Mouse (Mus musculus) CH12F3 (cell line): ENCODE results near the gene Nfic.

Experiments
- in situ Hi-C: fragments of 300-500 bp; cut with MboI; formaldehyde crosslinking; loops from 2 replicates; pipeline ENCODE4 v1.14.3; 2020; ENCODE audit warnings: low sequenced_read_pairs

Nfic gene

DNA sequence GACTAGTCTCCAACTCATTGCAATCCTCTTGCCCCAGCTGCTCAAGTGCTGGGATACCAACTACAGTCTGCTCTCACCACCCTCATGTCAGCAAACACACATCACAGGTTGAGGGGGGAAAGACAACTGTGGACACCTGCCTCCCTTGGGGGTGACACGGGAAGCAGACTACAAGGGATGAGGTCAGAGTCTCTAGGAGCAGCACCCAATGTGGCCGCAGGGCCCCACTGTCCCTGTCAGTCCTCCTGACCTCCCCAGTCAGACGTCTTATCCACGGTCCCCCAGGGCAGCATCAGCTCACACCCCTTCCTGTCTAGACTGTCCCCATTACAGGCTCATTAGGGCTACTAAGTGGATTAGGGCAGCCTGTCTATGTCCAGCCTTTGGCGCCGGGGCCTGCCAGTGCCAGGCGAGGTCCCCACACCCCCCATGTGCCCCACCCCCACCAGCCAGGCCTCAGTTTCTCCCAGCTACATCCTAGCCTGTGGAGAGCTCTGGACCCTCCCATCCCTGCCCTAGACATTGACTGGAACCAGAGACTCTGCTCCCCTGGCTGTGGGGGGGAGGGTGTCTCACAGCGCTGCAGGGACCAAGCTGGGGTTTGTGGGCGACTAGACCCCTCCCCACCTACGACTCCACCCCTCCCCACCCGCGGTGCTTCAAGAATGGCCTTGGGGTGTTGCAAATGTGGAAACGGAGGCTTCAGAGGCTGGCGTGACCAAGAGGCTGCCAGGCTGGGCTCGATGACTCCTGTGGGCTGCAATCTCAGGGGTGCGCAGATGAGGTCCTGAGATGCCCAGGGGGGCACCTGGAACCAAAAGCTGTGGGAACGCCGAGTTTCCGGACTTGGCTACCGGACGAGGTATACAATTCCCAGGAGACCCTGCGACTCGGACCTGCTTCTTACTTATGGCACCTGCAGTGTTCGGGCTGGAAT is 48.7 kb downstream of the Nfic start:
- in situ Hi-C loops, result no loop called here

DNA sequence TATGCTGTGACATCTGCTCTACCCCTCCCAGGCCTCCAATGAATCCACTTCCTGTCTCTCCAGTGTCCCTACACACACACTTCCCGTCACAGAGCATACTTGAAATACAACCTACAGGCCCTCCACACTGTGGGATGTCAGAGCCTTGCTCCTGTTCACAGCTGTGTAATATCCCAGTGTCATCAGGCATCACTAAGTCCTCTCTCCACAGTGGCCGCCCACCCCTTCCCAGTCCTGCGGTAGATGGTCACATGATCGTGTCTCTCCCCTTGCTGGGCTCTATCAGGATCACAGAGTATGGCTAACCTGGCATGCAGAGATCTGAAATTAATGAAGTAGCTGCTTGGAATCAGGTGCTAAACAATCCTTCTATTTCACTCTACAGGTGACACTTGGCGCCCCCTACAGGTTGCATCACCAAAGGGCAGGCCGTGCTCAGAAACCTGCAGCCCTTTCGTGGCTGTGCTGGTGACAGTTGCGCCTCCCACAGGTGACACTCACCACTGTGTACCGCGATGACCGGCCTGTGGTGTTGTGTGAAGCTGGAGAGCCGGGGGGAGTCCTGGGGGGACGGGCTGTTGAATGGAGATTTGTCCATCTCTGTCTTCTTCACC is 49.7 kb downstream of the Nfic start:
- in situ Hi-C loops, result no loop called here

DNA sequence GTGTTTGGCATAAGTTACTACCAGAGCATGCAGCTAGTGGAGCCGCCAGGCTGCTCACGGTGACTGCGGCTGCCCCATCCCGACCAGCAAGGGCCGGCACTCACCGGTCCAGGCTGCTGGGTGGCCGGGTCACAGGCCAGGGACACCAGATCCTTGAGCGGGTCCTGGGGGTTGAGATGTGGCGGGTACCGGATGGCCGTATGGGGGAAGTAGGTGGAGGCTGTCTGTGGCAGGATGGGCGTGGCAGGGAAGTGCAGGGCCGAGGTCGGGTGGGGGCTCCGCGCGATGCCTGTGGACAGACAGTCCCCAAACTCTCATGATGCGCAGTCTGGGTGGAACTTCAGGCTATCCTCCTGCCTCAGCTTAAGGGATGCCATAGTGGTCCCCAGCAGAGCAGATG is 50.7 kb downstream of the Nfic start:
- in situ Hi-C loops, result no loop called here

DNA sequence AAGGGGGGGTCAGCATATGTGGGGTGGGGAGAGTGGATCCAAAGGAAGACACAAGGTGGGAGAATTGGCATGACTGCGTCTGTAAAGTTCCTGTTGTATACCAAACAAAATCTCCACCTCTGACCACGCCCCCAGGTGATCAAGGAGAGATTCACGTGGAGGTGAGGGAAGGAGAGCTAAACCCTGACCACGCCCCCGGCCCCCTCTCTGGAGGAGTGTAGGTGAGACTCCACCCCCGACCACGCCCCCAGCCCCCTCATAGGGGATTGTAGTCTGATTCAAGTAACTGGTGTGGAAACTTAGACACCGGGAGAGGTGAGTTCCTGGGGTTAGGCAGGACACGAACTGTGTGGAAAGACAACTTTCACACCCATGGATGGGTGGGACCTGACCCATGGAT is 51.4 kb downstream of the Nfic start:
- in situ Hi-C loops, result no loop called here

DNA sequence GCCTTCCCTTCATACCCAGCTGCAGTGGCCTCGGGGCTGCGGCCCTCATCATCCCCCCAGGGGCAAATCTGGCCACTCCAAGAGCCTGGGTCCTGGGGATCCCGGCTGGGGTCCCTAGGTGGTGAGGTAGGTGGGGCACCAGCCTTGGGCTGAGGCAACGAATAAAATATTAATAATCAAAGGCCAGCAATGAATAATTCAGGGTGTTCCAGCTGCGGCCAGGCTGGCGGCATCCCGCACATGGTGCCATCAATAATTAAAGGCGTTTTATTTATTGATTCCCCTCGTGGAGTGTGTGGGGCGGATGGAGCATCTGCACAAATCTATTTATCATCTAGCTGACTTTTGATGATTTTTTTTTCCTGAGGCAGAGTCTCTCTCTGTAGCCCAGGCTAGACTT is 51.9 kb downstream of the Nfic start:
- in situ Hi-C loops, result no loop called here

DNA sequence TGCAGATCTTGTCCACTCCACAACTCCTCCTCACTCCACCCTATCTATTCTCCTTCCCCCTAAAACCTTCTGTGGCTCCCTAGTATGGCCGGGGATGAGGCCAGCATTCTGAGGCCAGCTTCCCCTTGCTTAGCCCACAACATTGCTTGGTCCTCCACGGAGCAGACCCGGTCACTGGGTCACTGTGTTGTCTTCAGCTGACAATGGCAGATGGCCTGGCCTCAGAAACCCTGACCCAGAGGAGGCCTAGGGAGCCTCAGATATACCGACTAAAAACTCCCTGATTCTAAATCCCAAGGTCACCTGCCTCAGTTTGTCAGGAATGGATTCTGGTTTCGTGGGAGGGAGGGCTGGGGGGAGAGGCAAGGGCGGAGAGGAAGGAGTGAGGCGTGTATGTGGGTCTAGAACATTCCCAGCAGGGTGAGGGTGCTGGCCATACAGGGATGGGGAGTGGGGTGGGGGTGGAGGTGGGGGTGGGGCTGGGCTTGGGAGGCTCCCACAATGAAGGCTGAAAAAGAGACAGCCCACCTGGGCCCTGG is 53.1 kb downstream of the Nfic start:
- in situ Hi-C loops, result no loop called here

DNA sequence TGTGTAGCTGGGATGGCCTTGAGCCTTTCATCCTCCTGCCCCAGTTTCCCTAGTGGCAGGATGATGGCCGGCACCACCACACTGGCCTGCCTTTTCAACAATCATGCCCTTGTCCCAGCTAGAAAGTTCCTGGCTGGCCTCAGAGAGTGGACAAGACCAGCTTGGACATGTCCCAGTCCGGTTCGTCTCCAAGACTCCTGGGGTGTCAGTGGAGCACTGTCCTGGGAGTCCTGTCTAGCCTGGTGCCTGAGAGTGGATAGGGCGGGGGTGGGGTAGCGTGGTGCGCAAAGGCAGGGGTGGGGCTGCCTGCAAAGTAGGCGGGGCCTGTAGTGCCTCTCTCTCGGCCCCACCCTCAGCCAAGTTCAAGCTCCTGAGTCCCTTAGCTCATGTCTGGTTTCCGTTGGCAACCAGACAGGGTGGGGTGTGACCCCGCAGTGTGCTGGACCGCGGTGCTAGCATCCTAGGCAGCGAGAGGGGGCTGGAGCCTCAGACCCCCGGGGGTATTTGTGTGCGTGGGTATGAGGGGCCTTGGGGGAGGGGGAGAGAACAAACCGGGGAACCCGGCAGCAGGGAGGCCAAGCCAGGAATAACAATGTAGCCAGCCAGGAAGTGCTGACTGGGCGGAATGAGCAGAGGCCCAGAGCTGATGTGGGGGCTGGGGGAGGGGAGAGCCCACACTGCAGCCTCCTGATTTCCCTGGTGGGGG is 53.8 kb downstream of the Nfic start:
- in situ Hi-C loops, result no loop called here

DNA sequence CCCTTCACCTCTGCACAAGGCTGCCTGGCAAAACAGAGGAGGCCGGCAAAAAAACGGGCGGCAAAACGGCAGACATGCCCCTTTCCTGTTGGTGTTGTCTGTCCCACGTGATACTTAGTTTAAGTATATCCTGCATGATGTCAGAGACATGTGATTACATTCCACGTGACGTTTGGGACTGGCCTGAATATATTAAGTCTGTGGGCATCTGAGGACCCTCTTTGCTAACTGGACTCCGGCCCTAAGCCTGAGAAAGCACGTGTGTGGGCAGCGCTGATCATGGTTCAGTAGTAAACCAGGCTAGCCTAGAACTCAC is 54.3 kb downstream of the Nfic start:
- in situ Hi-C loops, result no loop called here

DNA sequence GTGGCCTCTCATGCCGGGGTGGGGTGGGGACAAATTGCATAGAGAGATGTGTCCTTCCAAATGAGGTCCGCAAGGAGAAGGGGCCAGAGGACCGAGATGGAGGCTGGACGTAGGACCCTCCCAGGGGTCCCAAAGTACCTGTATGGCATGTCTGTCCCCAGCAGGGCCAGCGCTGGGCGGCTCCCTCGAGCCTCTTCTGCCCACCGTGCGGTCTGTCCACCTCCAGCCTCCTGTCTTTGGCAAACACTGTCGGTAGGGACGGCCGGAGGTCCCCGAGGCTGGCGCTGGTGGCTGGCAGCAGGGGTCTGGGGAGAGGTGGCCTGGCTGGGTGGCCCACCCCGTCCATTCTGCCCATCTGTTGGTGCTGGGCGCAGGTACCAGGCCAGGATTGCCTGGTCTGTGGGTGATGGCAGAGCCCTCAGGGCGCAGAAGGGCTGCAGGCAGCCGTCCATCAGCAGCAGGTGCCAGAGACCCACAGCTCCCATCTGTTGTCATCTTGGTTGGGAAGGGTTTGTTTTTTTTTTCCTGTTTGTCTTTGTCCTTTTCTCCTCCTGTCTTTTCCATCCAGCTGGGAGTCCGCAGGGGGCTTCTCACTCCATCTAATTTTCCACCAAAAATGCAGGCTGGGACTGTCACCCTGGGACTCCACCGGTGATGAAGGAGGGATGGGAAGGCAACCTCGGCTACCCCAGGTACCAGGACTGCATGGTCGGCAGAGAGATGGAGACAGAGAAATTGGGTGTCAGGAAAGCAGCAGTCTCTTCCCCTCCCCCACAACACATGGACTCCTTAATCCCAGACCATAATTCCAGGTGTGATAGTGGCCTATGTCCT is 54.8 kb downstream of the Nfic start:
- in situ Hi-C loops, result no loop called here

DNA sequence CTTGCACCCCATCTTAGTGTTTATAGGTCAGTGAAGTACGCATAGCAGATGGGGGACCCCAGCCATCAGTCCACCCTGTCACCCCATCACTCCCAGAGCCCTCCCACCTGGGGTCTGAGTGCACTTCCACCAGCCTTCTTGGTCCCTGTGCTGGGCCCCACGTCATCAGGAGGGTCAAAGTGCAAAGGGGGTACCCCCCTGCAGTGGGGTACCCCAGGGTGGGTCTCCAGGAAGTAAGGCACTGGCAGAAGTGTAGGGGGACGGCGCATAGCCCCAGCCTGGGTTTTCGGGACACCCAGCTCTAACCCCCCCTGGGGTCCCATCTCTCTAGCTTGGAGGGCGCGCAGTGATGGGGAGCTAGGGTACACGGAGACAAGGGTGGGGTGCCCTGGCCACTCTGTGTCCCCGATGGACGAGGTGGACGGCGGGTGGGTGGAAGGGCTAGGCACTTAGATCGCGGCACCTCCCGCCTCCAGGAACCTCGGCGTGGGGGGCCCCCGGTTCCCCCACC is 55.6 kb downstream of the Nfic start:
- in situ Hi-C loops, result loop anchor here (5.0 kb wide), 1 partner anchor 52 kb away; no protein-coding TSS in a partner anchor

DNA sequence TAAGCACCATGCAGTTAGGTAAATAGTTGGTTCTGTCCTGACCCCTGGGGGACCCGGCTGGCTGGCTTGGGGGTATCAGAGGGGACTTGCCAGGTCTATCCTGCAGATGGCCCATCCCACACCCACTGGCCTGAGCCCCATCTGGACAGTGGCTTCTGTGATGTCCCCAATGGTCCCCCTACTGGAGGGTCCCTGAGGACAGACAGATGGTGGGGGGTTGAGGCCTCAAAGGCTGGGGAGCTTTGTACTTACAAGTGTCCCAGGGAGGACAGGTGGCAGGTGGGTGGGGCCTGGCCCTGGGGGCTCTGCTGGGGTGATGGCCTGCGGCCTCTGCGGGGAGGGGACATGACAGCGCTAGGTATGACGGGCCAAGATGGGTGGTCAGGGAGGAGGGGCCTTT is 56.1 kb downstream of the Nfic start:
- in situ Hi-C loops, result loop anchor here (5.0 kb wide), 1 partner anchor 53 kb away; no protein-coding TSS in a partner anchor

DNA sequence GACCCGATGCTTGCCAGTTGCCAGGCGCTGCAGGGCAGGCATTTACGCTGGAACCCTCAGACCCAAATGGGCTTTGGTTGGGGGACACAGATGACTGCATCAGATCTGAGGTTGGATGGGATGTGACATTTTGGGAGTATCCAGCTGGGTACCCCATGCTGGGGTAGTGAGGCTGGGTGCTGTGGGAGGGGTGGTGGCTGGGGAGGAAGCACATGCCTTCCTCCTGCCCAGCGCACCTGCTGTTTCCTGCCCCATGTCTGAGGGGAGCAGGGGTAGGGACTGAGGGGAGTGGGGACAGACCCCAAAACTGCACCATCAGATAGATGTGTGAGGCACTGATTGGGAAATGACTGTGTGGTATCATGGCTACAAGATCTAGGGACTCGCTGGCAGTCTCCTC is 58.7 kb downstream of the Nfic start:
- in situ Hi-C loops, result loop anchor here (5.0 kb wide), 1 partner anchor 56 kb away; no protein-coding TSS in a partner anchor

DNA sequence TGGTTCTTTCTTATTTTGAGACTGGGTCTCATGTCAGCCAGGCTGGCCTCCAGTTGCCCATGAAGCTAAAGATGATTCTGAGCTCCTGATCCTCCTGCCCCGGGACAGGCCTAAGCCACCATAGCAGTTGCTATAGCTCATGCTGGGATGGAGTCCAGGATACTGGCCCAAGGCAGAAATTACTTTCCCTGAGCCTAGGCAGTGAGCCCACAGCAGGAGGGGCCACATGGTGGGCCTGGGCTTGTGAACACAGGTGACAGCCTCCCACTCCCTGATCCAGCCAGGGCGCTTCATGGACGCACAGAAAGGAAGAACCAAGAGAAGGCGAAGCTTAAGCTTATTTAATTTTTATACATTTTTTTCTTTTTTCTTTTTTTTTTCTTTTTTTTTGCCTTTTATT is 59.6 kb downstream of the Nfic start:
- in situ Hi-C loops, result loop anchor here (5.0 kb wide), 1 partner anchor 56 kb away; no protein-coding TSS in a partner anchor

DNA sequence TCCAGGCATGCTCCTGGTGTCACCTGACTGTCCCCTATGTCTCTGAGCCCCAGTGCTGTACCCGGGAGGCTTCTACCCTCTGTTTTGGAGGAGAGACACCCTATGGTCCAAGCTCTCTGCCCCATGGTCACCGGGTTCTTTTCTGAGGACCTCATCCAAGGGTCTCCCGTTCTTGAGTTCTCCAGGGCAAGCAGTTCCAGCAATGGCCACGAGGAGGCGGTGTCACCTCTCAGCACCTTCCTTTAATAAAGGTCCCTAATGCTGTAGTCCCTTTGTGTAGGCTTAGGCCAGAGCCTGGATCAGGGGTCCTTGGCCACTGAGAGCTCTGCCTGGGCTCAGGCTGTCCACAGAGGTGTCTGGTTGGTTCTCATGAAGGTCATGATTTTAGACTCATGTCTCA is 60.3 kb downstream of the Nfic start:
- in situ Hi-C loops, result loop anchor here (5.0 kb wide), 1 partner anchor 57 kb away; no protein-coding TSS in a partner anchor

DNA sequence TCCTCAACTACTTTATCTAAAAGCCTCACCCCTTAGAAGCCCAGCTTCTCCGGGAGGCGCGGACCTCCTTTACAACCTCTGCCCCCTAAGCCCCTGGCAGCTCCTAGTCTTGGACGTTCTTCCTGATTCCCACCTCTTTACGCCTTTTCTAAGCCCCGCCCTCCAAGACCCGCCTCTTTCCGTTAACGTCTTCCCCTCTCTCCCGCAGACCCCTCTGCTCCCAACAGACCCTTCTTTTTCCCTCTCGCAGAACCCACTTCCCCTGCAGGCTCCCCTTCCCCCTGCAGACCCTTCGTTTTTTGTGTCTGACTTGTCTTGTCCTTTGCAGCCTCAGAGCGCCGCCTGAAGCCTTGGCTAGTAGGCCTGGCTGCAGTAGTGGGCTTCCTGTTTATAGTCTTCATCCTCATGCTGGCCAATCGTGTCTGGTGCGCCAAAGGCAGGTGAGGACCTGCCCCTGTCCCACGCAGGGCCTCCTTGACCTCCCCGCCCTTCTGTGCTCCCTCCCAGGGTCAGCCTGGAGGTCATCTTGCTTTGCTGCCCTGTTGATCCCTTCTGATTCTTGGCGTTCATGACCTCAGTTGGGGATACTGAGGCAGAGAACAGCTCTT is 61.9 kb downstream of the Nfic start:
- in situ Hi-C loops, result no loop called here

DNA sequence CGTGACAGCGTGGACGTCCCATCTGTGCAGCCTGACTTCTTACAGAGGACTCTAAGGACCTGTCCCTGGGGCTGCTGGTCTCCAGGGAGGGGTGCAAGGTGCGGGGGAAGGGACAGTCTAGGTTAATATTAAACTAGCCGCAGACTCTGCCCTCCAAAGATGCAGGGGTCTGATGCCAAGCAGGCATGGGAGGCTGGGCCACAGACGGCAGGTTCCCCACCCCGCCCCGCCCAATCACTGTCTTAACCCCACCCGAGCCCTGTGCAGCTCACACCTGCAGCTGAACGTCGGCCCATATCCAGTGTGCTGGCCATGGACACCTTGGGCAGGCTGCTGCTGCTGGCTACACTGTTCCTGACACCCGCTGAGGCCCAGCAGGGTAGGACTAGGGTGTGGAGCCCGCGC is 62.7 kb downstream of the Nfic start, which contains the start of gene Smim24:
Gene Smim24, plus strand, starts transcription at position 271 of the 405 bp plus-strand sequence.
- in situ Hi-C loops, result no loop called here

DNA sequence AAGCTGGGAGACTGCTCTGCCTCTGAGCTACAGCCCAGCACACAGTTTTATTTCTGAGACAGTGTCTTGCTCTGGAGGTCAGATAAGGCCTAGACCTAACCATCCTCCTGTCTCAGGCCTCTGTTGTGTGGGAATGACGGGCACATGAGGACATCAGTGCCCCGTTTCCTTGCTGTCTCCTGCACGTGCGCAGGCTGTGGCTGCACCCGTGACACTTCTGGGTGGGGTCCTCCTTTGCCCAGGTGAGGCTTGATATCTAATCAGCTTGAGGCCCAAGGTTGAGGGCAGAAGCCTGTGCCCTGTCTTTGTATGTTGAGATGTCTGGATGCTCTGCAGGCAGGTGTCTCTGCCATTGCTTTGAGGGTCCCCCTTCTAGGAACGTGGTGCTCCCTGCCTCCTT is 63.2 kb downstream of the Nfic start:
- in situ Hi-C loops, result no loop called here

DNA sequence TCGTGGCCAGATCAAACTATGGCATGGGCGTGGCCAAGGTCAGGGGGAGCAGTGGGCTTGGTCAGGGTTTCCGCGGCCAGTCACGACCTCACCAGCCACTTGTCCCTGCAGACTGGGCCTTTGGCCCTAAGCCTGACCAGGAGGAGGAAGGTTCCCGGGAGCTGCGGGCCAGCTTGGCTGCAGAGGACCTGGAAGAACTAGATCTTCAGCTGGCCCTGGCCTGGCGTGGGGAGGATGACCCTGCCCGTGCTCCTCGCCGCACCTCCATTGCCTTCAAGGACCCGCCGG is 64.8 kb downstream of the Nfic start:
- in situ Hi-C loops, result no loop called here

DNA sequence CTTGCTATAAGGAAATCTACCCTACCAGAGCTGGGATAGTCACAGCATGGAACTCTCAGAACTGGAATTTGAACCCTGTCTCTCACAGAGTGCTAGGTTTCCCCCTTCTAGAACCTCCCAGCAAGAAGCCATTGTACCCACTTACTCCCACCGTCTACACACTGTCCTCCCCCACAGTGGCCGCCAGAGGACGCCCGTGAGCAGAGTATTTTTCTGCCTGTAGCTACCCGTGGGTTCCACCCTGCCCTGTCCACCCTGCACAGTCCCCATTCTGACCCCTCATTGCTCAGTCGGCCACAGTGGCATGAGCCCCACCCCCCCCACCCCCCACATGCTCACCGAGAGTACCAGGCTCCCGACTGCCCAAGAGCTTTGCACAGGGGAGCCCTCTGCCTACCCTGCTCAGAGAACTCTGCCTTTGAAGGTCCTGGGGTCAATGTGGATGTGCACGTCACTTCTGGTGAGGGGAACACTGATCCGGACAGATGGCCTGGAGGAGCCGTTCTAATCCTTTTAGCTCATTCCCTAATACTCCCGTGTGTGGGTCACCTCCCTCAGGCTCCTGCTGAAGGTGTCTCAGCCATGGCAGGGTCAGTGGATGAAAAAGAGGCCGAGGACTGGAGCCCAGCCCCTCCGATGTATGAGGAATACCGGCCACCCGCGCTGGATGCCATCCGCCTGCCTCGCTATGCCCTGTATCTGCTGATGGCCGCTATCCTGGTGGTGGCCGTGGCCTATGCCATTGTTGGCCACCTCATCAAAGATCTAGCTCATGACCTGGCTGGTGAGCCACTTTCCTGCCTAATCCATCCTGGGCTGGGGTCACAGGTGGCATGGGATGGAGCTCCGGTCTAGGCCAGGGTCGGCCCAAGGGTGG is 65.4 kb downstream of the Nfic start:
- in situ Hi-C loops, result no loop called here
